Comparison of ENCODE assay signal across 24 mouse cellular contexts in genomic region chr14:75510125-75510524, GRCm38 (mm10). TPM values are rescaled to one million over a fixed set of nuclear protein-coding genes. Genes with fewer than 3 reads are reported as not detected.
"Had no signal": no experiment of that assay in that cellular context is flagged by ENCODE, and none has a peak within 500 bp of the region (broad histone marks: within the 10 kb centered on the region; RNA-seq: fewer than 3 reads in every experiment).

No protein-coding gene starts in this region.

- H3K4me2 ChIP-seq: intestine, embryonic 15.5 days; kidney, embryonic 15.5 days; limb, embryonic 15.5 days; liver, embryonic 11.5 days; lung, embryonic 15.5 days; midbrain, embryonic 15.5 days; neural tube, embryonic 12.5 days; neural tube, embryonic 15.5 days had no signal

- H3K27ac ChIP-seq: intestine, embryonic 15.5 days; kidney, embryonic 15.5 days; limb, embryonic 15.5 days; liver, embryonic 14.5 days; lung, embryonic 15.5 days; midbrain, embryonic 10.5 days; midbrain, embryonic 15.5 days; neural tube, embryonic 12.5 days; neural tube, embryonic 15.5 days; stomach, postnatal 0 days had no signal

- H3K36me3 ChIP-seq: intestine, embryonic 15.5 days; kidney, embryonic 15.5 days; limb, embryonic 15.5 days; lung, embryonic 15.5 days; midbrain, embryonic 10.5 days; midbrain, embryonic 15.5 days; neural tube, embryonic 12.5 days; neural tube, embryonic 15.5 days had no signal

- DNase-seq: kidney, adult 11 months; kidney, adult 8-10 months; kidney, postnatal 10 days; kidney, postnatal 36 days; layer of hippocampus, postnatal 36 days; liver, postnatal 0 days; lung, postnatal 14 days; right cerebral cortex, adult 18-20 months; right cerebral cortex, postnatal 14 days; right cerebral cortex, postnatal 4 days; thymus, adult 2 months; thymus, postnatal 14 days had no signal

- H3K9me3 ChIP-seq: intestine, embryonic 15.5 days; kidney, embryonic 15.5 days; limb, embryonic 15.5 days; lung, embryonic 15.5 days; megakaryocyte, embryonic 14.5 days; midbrain, embryonic 10.5 days; midbrain, embryonic 15.5 days; neural tube, embryonic 12.5 days; neural tube, embryonic 15.5 days had no signal

- H3K4me1 ChIP-seq: intestine, embryonic 15.5 days; limb, embryonic 15.5 days; lung, embryonic 15.5 days; megakaryocyte, embryonic 14.5 days had no signal

- H3K27me3 ChIP-seq: intestine, embryonic 15.5 days; kidney, embryonic 15.5 days; limb, embryonic 15.5 days; lung, embryonic 15.5 days; midbrain, embryonic 15.5 days; neural tube, embryonic 12.5 days; neural tube, embryonic 15.5 days had no signal

- H3K4me3 ChIP-seq: intestine, embryonic 15.5 days; kidney, embryonic 15.5 days; limb, embryonic 15.5 days; lung, embryonic 15.5 days; megakaryocyte, embryonic 14.5 days; midbrain, embryonic 10.5 days; midbrain, embryonic 15.5 days; neural tube, embryonic 12.5 days; neural tube, embryonic 15.5 days had no signal

- H3K9ac ChIP-seq: intestine, embryonic 15.5 days; kidney, embryonic 15.5 days; limb, embryonic 15.5 days; liver, embryonic 14.5 days; liver, postnatal 0 days; lung, embryonic 15.5 days; midbrain, embryonic 15.5 days; neural tube, embryonic 12.5 days; neural tube, embryonic 15.5 days had no signal

- ATAC-seq: intestine, embryonic 15.5 days; liver, postnatal 0 days; midbrain, embryonic 15.5 days had no signal

RNA-seq across cellular contexts. Expression of gene Siah3, which starts 54.3 kb away (rescaled TPM):
- polyA plus RNA-seq: lung, embryonic 15.5 days; stomach, postnatal 0 days had no signal
